Mouse (Mus musculus): ENCODE data around the gene Hexim2.

The Hexim2 gene

GRCm38 (mm10) chr11:103131701-103132575 lies at the start of gene Hexim2:
Gene Hexim2, plus strand, starts transcription at chr11:103132429.
- in situ Hi-C loops (cut with MboI, MseI), result no loop called here

GRCm38 (mm10) chr11:103093306-103093705 lies 38.9 kb upstream of the Hexim2 start:
- in situ Hi-C loops (cut with MboI, MseI), result no loop called here

GRCm38 (mm10) chr11:103093862-103094833 lies 38.1 kb upstream of the Hexim2 start:
- in situ Hi-C loops (cut with MboI, MseI), result no loop called here

- in situ Hi-C loops (cut with MboI, MseI), result no loop called here
Measured at GRCm38 (mm10) chr11:103095107-103095670, 37.0 kb upstream of the Hexim2 start.

GRCm38 (mm10) chr11:103095801-103096200 lies 36.4 kb upstream of the Hexim2 start:
- in situ Hi-C loops (cut with MboI, MseI), result no loop called here

- in situ Hi-C loops (cut with MboI, MseI), result no loop called here
Measured at GRCm38 (mm10) chr11:103096979-103097894, 35.0 kb upstream of the Hexim2 start.

GRCm38 (mm10) chr11:103098531-103099190 lies 33.6 kb upstream of the Hexim2 start:
- in situ Hi-C loops (cut with MboI, MseI), result no loop called here

- in situ Hi-C loops (cut with MboI, MseI), result no loop called here
Measured at GRCm38 (mm10) chr11:103099352-103099940, 32.8 kb upstream of the Hexim2 start.

- in situ Hi-C loops (cut with MboI, MseI), result loop anchor here (5.0 kb wide), 2 partner anchors 57 to 242 kb away; no protein-coding TSS in a partner anchor
Measured at GRCm38 (mm10) chr11:103100361-103100760, 31.9 kb upstream of the Hexim2 start.

- in situ Hi-C loops (cut with MboI, MseI), result loop anchor here (5.0 kb wide), 2 partner anchors 56 to 241 kb away; no protein-coding TSS in a partner anchor
Measured at GRCm38 (mm10) chr11:103101481-103101865, 30.8 kb upstream of the Hexim2 start, which contains the start of the genes Plcd3 and Acbd4. Gene Plcd3, minus strand, starts transcription at chr11:103101658. Gene Acbd4, plus strand, starts transcription at chr11:103101682.

- in situ Hi-C loops (cut with MboI, MseI), result loop anchor here (5.0 kb wide), 2 partner anchors 55 to 240 kb away; no protein-coding TSS in a partner anchor
Measured at GRCm38 (mm10) chr11:103101866-103102501, 30.2 kb upstream of the Hexim2 start.

- in situ Hi-C loops (cut with MboI, MseI), result loop anchor here (5.0 kb wide), 2 partner anchors 54 to 239 kb away; no protein-coding TSS in a partner anchor
Measured at GRCm38 (mm10) chr11:103102725-103103349, 29.4 kb upstream of the Hexim2 start.

GRCm38 (mm10) chr11:103103621-103104020 lies 28.6 kb upstream of the Hexim2 start:
- in situ Hi-C loops (cut with MboI, MseI), result loop anchor here (5.0 kb wide), 2 partner anchors 54 to 239 kb away; no protein-coding TSS in a partner anchor

GRCm38 (mm10) chr11:103104469-103104868 lies 27.8 kb upstream of the Hexim2 start:
- in situ Hi-C loops (cut with MboI, MseI), result loop anchor here (5.0 kb wide), 2 partner anchors 53 to 238 kb away; no protein-coding TSS in a partner anchor

- in situ Hi-C loops (cut with MboI, MseI), result no loop called here
Measured at GRCm38 (mm10) chr11:103105180-103105725, 27.0 kb upstream of the Hexim2 start.

- in situ Hi-C loops (cut with MboI, MseI), result no loop called here
Measured at GRCm38 (mm10) chr11:103105810-103106209, 26.4 kb upstream of the Hexim2 start.

GRCm38 (mm10) chr11:103106386-103106785 lies 25.8 kb upstream of the Hexim2 start:
- in situ Hi-C loops (cut with MboI, MseI), result no loop called here

GRCm38 (mm10) chr11:103111301-103111700 lies 20.9 kb upstream of the Hexim2 start:
- in situ Hi-C loops (cut with MboI, MseI), result no loop called here

All from regulatory T cell (primary cell).